Mouse (Mus musculus) MEL (cell line): ENCODE data around the gene Grhl1.

ENCODE experiments used
- CTCF ChIP-seq, 3 experiments: IDR thresholded peaks in 2 of 3; conservative IDR thresholded peaks in 1 of 3; 2 replicates each; pipeline ENCODE4 v1.5.1; 2011 to 2012; ENCODE audit warnings: low read length in 3 of 3, low read depth in 2 of 3, mild to moderate bottlenecking in 2 of 3, improper control_type of control experiment in 1 of 3, inconsistent platforms in 1 of 3, mixed read lengths in 1 of 3, moderate library complexity in 1 of 3; ENCODE audit not compliant: control insufficient read depth in 1 of 3, insufficient read depth in 1 of 3, poor library complexity in 1 of 3, severe bottlenecking in 1 of 3
- GATA1 ChIP-seq: IDR thresholded peaks from 2 replicates; pipeline ENCODE4 v1.6.1; 2011; ENCODE audit warnings: low read depth, low read length, improper control_type of control experiment
- HCFC1 ChIP-seq: IDR thresholded peaks from 2 replicates; pipeline ENCODE4 v1.6.1; 2012; ENCODE audit warnings: low read depth, mild to moderate bottlenecking, inconsistent platforms, low read length, improper control_type of control experiment, moderate library complexity
- JUND ChIP-seq: IDR thresholded peaks from 2 replicates; pipeline ENCODE4 v1.6.1; 2011; ENCODE audit warnings: low read depth, mild to moderate bottlenecking, improper control_type of control experiment, low read length
- MAX ChIP-seq: IDR thresholded peaks from 2 replicates; pipeline ENCODE4 v1.6.1; 2011; ENCODE audit warnings: low read length, improper control_type of control experiment
- MYC ChIP-seq: IDR thresholded peaks from 2 replicates; pipeline ENCODE4 v1.6.1; 2011; ENCODE audit warnings: low read depth, mild to moderate bottlenecking, low read length, improper control_type of control experiment, moderate library complexity
- NELFE ChIP-seq: IDR thresholded peaks from 2 replicates; pipeline ENCODE4 v1.6.1; 2011; ENCODE audit warnings: low read depth, low read length, improper control_type of control experiment
- POLR2A ChIP-seq, 2 experiments: IDR thresholded peaks; 2 replicates each; pipeline ENCODE4 v1.6.1; 2011 to 2012; ENCODE audit warnings: low read length in 2 of 2, mild to moderate bottlenecking in 2 of 2, control low read depth in 1 of 2, improper control_type of control experiment in 1 of 2, low read depth in 1 of 2, moderate library complexity in 1 of 2; ENCODE audit not compliant: control insufficient read depth in 1 of 2, insufficient read depth in 1 of 2, poor library complexity in 1 of 2
- TCF12 ChIP-seq: IDR thresholded peaks from 2 replicates; pipeline ENCODE4 v1.6.1; 2014; ENCODE audit warnings: low read depth, mild to moderate bottlenecking, inconsistent platforms, low read length, improper control_type of control experiment, moderate library complexity

DNA sequence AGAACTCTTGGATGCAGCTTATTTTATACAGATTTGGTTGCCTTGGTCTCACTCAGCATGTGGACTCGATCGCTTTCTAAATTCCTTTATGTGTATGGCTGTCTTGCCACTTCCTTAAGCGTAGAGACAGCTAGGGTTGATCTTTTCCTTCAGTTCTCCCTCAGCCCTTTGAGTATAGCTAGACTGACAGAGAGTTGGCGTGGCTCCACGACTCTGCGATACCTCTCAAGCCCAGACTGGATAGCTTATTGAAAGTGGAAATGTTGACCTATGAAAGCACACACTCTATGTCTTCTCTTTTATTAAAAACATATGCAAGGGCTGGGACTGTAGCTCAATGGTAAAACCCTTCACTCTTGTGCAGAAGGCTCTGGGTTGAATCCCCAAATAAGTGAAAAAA lies 25.3 kb downstream of the Grhl1 start:
- TF ChIP-seq MAX (no peak), POLR2A (IDR thresholded peaks at IDR 0.05; ENCODE audit: control insufficient read depth in 1 of 2, insufficient read depth in 1 of 2, low read depth in 1 of 2, low read length in 2 of 2, poor library complexity in 1 of 2) (no peak), NELFE (no peak), HCFC1 (no peak), CTCF (IDR thresholded peaks at IDR 0.05 in 2 of 3, conservative IDR thresholded peaks at IDR 0.05 in 1 of 3; ENCODE audit: control insufficient read depth in 1 of 3, insufficient read depth in 1 of 3, low read depth in 2 of 3, low read length in 3 of 3, poor library complexity in 1 of 3, severe bottlenecking in 1 of 3) (no peak), JUND (no peak), MYC (no peak), GATA1 (no peak), TCF12 (no peak)
